Mouse (Mus musculus) heart, postnatal 25 days (tissue): ENCODE results near the gene Cnih3. TPM values are rescaled to one million over a fixed set of nuclear protein-coding genes. Genes with fewer than 3 reads are reported as not detected.
A peak's percentile ranks its signal among the peaks of the same experiment; 100 is the strongest.

ENCODE experiments used
- DNase-seq: peaks from one replicate; pipeline ENCODE4 v3.0.0; 2022; ENCODE audit warnings: low spot score
- intact Hi-C: fragments of 180-260 bp; cut with DNase I; formaldehyde crosslinking; loops from one replicate; pipeline ENCODE4 v1.15.1; 2025
- total RNA-seq, 2 experiments: library from RNA; stranded (reverse); gene quantifications; 2 replicates each; pipeline ENCODE4 v1.2.3; 2021

Gene Cnih3
- total RNA-seq, 2 experiments from 2014 or later, result not detected

DNA sequence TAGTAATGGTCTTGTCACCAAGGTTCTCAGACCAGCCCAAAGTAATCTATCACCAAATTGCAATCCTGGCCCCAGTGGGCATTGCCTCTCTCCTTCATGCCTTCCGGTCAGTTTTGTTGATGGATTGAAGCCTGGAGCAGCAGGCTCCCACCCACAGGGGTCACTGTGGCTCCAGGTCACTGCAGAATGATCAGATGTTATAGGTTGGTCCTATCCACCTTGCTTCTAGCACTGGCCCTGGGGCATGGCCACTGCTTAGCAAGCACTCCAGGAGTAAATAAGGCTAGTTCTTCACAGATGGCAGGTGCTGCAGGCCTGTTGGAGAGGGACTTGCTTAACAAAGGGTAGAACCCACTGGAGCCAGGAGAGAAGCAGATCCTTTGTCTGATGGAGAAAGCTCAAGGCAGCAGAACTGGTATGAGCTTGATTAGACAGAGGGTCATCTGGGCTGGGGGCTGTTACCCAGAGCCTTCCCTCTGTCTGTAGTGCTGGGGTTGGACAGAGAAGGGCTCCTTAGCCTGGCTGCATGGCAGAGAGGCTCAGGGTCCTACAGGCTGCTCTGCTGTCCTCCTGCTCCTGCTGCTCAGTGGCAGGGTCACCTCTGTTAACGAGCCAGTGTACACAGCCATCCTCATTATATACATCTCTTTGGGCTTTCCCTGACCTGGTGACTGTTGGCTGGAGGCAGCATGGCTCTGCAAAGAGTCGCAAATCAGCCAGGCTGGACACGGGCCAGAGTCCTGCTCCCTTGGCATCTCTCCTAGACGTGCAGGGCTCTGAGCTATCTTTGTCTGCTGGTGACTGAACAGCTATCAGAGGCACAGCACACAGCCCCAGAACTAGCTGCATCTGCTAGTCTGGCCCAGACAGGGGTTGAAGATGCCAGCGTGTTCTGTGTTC is 41.1 kb downstream of the Cnih3 start:
- intact Hi-C loops, result no loop called here
- DNase-seq, result peak; percentile 50

DNA sequence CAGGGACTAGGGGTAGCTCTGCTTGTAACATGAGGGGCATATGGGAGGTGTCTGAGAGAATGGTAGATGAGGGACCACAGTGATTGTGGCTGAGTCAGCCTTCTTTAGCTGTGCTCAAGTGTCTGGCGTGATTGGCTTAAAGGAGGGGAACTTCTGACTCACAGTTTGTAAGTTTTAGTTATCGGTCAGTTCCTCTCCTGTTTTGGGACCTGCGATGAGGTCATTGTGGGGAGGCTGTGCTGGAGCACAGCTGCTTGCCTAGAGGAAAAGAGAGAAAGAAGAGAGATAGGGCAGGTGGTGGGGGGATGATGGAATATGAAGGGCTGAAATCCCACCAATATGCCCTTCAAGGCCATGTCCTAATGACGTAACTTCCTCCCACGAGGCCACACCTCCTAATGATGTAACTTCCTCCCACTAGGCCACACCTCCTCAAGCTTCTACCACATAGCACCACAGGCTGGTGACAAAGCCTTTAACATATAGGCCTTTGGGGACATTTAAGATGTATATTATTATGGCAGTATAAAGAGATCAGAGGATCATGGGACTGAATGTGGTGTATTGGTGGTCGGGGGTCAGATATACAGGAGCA is 42.9 kb downstream of the Cnih3 start:
- intact Hi-C loops, result no loop called here
- peak; percentile 11 for DNase-seq

DNA sequence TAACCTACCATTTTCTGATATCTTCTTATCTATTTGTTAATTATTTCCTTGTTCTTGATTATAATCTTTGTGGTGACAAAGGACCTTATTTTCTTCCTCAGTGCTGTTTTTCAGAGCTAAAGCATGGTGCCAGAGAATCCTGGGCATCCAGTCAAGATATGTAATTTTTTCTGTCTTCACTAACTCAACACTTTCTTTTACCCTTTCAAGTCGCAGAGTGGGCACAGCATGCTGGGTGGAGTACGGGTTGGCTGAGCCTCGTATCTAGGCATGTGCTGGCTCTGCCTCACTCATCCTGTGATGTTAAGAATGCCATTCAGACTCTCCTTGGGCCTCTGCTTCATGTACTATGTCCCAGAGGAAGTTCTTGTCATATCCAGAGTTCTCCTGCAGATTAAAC is 46.8 kb downstream of the Cnih3 start:
- intact Hi-C loops, result no loop called here
- DNase-seq, result no peak

DNA sequence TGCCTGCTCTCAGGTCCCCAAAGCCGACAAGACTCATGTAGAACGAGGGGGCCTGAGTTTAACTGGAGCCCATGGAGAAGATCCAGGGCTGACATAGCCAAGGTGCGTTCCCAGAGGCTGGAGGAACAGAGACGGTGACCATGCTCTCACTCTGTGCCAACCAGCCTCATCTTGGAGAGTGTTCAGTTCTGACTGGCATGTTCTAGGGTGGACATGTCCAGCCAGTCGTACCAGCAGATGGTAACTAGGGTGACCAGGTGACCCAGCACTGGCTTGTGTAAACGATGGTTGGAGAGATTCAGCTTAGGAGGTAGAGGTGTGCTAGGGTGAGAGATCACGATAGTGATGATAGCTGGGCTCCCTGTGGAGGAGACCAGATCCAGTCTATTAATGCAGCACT is 50.6 kb downstream of the Cnih3 start:
- intact Hi-C loops, result no loop called here
- no peak for DNase-seq

DNA sequence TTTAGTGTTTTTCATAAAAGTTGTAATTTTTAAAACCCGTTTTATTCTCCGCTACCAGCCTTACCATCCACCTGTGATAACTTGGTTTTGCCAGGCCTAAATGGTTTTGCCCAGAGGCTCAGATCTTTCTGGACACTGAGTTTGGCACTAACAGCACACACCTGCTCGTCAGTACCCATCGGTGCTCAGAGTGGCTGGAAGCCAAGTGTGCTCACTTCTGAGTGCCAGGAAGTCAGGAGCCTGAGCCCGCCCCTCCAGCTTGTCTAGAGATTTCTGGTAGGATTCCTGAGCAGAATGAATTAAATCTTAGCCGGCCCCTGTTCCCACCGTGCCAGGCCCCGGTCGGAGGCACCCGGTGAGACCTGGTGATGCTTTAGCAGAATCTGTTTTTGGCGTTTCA is 54.9 kb downstream of the Cnih3 start:
- no peak for DNase-seq
- intact Hi-C loops, result no loop called here

DNA sequence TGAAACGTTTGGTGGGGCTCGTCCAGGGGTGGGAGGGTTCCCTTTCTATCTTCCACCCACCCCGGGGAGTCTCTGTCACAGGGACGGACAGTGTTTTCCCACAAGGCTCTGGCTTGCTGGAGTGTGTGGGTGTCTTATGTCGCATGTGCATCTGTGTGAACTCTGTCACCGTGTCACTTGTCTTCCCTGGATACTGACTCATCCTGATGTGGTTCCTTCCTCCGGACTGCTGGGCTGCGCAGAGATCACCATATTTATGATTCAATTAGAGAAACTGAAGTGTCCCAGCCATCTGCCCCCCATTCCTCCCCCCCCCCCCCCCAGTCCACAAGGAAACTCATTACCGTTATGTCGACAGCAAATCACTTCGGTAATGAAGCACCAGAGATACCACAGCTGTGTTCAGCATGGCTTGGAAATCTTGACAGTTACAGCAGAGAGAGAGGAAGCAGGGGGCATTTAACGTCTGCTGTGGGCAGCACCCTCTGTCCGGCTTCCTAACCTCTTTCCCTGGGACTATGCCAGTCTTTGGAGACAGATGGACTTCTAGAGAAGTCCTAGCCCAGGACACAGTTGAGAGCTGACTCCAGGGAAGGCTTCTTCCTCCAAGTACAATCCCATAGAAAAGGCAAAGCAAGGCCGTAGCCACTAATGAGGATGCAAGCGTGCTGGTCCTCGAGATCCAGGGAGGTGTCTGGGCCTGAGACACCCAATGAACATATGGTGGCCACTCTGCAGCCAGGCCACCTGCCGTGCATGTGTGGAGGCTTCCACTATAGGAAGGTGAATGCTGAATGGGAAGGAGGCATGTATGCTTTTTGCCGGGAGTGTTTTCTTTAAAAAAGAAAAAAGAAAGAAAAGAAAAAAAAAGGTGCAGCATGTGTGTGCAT is 55.9 kb downstream of the Cnih3 start:
- intact Hi-C loops, result no loop called here
- no peak for DNase-seq

DNA sequence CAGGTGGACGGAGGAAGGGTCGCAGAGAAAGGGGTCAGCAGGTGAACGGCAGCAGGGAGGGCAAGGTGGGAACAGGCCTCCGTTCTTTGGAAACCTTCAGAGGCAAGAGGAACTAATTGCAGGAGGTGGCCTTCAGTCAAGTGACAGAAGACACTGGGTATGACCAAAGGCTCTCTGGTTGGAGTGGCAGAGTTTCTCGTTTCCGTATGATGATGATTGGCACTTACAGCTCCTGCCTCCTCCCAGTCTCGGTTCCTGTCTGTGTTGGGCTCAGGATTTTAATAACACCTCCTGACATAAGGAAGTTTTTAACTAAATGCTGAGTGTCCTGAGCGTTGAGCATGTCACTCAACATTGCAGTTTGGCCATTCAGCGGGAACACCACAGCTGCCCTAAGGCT is 57.3 kb downstream of the Cnih3 start:
- intact Hi-C loops, result no loop called here
- no peak for DNase-seq

DNA sequence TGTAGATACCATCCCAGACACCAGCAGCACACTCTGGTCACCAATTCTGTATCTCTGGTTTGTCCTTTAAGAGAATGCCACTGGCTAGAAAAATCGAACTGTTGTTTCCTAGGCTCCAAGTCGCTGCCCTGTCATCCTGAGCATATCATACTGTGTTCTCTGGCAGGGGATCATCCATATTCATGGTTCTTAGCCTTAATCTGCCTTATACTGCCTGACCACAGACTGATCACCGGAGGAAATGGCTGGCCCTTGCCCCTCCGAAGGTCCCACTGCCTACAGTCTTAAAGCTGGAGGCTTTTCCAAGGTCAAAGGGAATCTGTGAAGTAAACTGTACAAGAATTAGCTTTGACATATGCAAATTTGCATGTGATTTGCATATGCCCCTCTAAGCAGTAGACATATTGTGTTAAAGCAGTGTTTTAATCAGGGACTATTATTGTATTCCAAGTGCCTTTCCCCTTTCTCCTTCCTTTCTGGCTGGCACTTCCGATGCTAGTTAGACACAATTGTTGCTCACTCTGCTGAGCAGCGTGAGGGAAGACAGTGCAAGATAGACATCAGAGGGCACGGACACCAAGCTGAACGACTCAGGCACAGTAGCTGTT is 58.3 kb downstream of the Cnih3 start:
- intact Hi-C loops, result no loop called here
- no peak for DNase-seq

DNA sequence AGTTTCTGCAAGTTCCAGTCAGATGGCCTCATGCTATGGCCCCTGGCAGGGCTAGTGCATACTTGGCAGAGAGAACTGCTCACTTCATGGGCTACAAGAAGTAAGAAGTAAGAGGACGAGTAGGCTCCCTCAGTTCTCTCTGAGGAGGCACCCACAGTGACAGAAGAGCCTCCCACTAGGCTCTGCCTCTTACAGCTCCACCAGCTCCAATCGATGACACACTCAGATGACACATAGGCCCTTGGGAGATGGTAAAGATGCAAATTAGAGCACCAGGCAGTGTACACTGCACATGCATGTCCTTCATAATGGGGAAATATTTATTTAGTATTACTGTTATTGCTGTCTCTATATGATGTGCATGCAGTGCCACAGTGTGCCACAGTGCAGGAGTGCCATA is 62.6 kb downstream of the Cnih3 start:
- intact Hi-C loops, result no loop called here
- DNase-seq, result no peak

DNA sequence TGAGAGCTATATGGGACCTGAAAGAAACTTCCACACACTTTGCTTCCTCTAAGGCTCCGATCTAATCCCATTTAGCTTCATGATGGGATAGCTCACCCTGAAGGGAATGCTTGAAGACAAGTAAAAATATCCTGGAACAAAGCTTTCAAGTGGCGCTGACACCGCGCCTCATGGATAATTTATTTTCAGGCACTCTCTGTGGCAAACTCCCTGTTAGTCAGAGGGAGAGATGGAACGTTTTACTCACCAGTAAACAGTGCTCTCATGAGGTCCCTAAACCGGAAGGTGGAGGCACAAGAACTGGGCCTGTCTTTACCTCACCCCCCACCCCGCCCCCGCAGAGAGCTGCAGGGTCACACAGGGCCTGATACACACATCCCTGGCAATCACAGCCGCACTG is 64.4 kb downstream of the Cnih3 start:
- intact Hi-C loops, result no loop called here
- DNase-seq, result no peak

DNA sequence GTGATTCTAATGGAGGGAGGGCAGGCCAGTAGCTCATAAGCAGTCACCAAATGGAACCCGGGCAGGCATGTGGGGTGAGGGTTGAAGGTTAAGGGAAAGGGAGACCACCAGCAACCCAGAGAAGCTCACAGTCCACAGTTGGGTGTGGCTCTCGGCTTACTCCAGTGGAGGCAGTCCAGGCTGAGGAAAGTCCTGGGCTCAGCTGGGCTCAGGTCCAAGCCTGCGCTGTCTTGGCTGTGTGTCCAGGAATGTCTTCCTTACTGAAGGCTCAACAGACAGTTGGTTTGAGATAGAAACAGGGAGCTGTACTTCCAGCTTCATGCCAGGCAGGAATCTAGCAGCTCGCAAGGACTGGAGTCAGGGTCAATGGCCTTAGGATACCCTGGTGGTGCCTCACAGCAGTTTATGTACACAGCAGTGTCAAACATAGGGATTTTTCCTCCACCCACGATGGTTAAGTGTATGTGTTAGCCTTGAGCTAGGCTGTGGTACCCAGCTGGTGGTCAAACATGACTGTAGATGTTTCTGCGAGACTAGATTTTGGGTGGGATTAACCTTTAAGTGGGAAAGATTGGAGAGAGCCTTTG is 65.6 kb downstream of the Cnih3 start:
- peak; percentile 20 for DNase-seq
- intact Hi-C loops, result no loop called here

DNA sequence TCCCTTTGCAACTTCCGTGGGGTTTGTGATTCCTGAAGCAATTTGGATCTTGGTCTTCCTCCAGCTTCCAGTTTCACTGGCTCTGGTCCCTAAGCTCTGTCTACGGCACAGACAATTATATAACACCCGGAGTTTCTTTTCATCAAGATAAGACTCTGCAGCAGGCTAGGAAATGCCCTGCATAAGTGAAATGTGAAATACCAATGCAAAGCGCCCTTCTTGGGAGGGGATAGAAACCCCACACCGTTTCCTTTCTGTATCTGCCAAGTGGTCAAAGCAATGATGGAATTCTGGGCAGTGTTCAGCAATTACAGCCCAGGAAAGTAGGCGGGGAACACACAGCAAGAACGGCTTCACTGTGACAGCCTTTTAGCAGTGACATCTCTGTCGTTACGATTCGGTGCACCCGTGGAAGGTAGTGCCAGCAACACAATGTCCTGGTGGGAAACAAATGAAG is 67.7 kb downstream of the Cnih3 start:
- DNase-seq, result no peak
- intact Hi-C loops, result no loop called here

DNA sequence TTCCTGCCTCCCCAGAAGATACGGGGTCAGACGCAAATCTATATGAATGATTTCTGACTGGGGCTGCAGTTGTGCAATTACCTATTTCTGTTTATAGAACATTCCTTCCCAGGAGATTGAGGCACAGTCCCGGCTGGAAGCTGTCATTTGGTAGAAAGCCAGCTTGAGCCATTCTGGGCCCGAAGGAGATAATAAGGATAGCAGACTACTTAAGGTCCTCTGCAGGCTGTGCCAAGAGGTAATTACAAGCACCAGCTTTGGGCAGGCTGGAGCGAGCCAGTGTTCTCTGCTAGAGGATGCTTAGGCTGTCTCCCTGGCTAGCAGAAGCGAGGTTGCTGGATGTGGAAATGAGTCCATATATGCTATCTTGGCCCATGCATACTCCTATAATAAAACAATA is 70.4 kb downstream of the Cnih3 start:
- intact Hi-C loops, result no loop called here
- DNase-seq, result no peak

DNA sequence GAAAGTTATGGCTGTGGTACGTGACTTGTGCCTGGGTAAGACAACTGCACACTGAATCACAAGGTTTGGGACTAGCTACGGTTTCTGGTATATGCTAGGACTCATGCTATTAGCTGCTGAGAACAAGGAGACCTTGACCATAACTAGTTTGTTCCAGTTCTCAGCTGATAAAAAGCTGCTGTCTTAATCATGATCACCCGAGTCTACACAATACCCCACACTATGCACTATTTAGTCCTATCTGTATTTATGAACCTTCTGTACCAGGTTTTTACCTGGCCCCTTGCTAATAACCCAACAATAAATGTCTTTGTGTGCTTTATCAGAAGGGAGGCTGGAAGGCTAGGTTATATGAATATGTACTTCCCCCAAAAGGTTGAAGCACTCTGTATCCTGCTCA is 72.5 kb downstream of the Cnih3 start:
- DNase-seq, result no peak
- intact Hi-C loops, result no loop called here

DNA sequence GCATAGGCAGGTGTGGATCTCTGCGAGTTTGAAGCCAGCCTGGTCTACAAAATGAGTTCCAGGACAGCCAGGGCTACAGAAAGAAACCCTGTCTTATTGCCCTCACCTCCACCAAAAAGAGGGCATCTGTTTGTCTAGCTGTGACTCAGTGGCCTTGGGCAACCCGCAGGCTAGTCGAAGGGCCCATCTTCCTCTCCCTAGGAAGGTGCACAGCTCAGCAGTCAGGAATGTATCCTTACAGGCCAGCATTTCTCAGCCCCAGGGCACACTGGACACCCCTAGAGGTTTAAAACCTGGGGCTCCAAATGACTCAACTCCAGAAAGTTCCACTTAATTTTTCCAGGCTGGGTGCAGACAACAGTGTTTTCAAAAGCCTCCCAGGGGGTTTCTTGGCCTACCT is 73.0 kb downstream of the Cnih3 start:
- intact Hi-C loops, result no loop called here

DNA sequence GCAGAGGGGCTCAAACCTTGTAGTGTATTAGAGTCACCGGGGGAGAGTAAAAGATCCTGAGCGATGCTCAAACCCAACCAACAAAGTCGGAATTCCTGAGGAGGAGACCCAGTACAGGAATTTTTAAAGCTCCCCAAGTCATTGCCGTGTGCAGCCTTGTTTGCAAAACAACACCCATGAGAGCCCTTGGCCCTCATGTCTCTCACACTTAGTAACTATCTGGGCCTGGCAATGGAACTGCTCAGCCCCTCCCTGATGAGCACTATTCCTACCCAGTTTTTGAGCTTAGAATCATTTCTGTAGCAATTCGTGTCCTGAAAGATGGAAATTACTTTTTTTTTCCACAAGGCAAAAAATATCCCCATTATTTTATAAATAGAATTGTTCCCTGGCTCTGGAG is 74.0 kb downstream of the Cnih3 start:
- intact Hi-C loops, result no loop called here
- no peak for DNase-seq

More for the DNA sequence above, 73.0 kb downstream of the Cnih3 start:
- no peak for DNase-seq

DNA sequence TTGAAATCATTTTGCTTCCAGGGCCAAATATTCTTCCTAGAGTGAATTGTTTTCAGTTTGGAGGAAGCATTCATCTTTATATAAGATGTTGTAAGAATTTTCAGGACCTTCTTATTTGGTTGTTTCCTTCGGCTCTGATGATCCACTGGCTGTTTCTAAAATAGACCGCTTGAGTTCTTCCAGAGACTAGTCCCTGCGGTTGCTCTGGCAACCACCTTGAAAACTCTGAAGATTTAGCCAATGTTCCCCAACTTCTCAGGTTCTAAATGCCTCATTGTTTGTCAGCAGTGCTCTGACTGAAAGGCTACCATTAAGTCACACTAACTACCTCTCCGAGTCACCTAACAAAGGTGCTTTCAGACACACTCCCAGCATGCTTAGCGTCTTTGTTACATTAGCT is 80.8 kb downstream of the Cnih3 start:
- no peak for DNase-seq
- intact Hi-C loops, result no loop called here

DNA sequence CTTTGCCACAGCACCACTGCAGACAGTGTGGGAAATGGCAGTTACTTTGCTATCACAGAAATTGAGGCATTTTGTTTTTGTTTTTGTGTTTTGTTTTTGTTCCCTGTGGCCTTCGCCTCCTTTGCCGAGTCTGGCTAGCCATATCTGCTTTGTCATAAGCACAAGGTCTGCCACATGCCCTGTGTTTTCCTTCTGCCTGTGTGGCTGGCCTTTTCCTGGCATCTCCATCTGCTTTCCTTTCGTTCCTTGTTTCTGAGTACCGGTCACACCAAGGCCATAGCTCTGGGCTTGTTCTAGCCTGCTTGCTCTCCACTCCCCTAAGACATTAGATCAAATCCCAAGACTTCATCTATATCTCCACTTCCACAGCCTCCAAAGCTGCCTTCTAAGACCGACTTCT is 83.0 kb downstream of the Cnih3 start:
- intact Hi-C loops, result no loop called here
- DNase-seq, result no peak

DNA sequence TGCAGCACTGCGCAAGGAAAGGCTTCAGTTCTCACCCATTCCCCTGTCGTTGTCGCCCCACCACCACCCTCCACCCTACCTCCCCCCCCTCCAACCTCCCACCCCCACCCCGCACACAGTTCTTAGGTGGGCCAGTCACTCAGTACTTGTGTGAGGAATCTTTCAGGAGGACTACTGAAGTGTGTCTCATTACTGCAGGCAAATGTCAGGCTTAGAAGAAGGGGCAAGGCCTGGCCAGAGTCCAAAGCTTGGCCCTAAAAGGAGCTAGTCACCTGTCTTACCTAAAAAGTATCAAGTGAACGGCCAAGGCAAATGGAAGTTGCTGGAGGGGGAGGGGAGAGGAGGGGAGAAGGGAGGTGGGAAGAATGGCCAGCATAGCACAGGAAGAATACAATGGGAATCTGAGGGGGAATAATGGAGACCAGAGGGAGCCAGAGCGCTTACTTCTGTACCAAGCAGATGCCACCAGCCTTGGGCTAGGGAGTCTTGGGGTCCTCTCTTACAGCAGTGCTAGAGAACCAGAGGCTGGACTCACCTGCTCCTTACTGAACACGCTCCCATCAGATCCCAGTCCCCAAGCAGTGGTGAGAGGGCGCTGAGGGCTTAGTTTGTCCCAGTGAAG is 88.7 kb downstream of the Cnih3 start:
- intact Hi-C loops, result no loop called here
- DNase-seq, result no peak
